Mouse (Mus musculus): ENCODE results near the gene Obp2b.
"Not testable (repeated sequence)": the region's sequence is repeated elsewhere in the genome, so short reads cannot be mapped to it uniquely, and the experiment has no call there.

Obp2b gene

DNA sequence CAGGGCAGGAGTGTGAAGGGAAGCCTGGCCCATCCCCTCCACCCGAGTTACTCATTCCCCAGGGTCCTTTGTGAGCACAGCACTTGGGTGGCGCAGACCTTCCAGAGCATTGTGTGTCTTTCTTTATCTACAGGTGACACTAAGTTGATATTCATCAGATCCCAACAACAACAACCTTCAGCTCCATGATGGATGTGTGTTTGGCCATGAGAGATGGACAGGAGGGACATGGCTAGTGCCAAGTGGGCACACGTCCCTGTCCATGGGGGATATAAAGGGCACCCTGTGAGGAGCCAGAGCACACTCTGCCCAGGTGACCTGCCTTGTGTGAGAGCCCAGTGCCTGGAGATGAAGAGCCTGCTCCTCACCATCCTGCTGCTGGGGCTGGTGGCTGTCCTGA is at the start of gene Obp2b:
Gene Obp2b (plus strand): TSS at position 301 of the 400 bp plus-strand sequence.
- not testable (repeated sequence) for DNase-seq (ENCODE audit: low read depth, low spot score)

DNA sequence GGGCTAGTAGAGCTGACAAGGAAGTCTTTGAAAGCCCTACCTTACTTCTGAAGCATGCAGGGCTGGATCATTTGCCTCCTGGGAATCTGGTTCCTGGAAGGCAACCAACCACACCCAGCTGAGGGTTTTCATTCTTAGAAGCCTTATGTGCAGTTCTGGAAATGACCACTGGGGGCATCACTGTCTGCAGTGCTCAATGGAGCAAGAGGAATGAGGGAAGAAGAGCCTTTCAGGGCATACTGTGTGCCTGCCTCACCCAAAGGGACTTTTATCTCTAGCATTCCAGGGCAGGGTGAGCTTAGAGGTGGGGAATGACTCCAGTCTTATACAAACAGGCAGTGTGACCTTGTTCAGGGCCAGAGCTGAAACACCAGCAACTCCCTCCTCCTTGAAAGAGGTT is 42.2 kb upstream of the Obp2b start:
- DNase-seq (ENCODE audit: low read depth, low spot score) = peak; percentile 89

GRCm38 (mm10) chr2:25696951-25697350 is 39.9 kb upstream of the Obp2b start:
- no peak for DNase-seq (ENCODE audit: low read depth, low spot score)

GRCm38 (mm10) chr2:25698696-25699095 is 38.1 kb upstream of the Obp2b start:
- no peak for DNase-seq (ENCODE audit: low read depth, low spot score)

GRCm38 (mm10) chr2:25699743-25700142 is 37.1 kb upstream of the Obp2b start, which contains the start of gene Obp2a:
Gene Obp2a (plus strand): TSS chr2:25700043.
- not testable (repeated sequence) for DNase-seq (ENCODE audit: low read depth, low spot score)

DNA sequence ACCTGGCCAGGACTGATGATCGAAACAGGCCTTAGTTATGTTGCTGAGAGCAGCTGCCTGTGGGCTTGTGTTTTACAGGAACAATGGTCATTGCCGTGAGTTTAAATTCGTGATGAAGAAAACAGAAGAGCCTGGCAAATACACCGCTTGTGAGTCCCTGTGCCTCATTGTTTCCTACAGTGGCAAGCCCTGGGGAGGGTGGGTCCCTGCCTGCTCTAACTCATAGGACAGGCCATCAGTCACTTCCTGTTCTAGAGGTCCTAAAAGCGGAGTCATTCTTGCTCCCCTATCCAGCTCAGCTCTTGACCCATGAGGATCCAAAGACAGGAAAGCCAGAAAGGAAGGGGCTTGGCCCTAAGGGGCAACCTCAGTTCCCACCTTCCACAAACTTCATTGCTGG is 35.8 kb upstream of the Obp2b start:
- DNase-seq (ENCODE audit: low read depth, low spot score) = no peak

DNA sequence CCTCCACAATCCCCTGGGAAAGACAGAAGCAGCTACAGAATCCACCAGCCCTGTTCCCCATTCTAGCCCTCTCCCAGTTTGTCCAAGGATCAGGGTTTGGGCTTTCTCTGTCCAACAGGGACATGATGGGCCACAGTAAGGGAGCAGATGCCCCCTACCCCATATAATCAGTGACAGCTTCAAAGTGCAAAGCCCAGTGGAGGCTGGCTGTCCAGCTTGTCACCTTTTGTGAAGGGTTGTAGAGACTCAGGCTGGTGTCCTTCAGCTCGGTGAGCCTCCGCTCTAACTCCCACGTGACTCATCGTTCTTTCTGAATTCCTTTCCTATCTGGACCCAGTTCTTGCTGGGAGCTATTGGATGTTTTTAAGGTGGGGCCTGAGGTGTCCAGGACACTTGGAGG is 33.1 kb upstream of the Obp2b start:
- DNase-seq (ENCODE audit: low read depth, low spot score) = no peak

- DNase-seq (ENCODE audit: low read depth, low spot score) = peak; percentile 89
Measured at GRCm38 (mm10) chr2:25706643-25707481, 29.9 kb upstream of the Obp2b start, which contains the start of gene Bmyc. Gene Bmyc (plus strand): TSS chr2:25706739.

DNA sequence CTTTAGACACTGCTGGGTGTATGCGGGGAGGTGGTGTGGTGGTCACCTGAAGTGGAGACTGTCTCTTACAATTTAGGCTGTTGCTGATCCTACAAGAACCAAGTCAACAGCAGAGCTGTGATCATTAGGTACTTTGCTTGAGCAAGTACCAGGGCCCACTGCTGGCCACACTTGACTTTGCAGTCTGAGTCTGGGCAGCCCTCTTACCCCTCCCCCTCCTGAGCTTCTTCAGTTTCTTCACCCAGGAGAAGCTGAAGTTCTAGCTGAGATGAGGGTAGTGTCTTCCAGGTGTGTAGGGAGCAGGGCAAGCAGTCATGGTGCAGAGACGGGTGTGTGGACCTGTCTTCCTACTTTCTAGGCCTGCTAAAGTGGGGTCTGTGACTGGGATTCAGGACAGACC is 28.7 kb upstream of the Obp2b start:
- peak; percentile 37 for DNase-seq (ENCODE audit: low read depth, low spot score)

DNA sequence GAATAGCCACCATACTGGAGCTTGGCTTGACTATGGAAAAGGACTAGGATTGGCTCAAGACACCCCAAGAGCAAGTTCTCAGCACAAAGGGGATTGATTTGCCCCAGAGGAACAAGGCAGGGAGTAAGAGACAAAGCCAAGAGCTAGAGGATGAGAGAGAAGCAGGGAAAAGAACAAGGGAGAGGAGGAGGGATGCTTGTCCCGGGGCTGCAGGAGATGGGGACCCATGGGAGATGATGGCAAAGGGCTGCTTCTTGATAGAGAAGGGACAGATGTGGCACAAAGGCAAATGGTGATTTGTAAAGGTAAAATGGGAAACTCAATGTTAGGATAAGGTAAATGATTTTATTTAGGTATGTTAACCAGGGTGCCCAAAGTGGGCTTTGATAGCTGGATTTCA is 27.8 kb upstream of the Obp2b start:
- not testable (repeated sequence) for DNase-seq (ENCODE audit: low read depth, low spot score)

DNA sequence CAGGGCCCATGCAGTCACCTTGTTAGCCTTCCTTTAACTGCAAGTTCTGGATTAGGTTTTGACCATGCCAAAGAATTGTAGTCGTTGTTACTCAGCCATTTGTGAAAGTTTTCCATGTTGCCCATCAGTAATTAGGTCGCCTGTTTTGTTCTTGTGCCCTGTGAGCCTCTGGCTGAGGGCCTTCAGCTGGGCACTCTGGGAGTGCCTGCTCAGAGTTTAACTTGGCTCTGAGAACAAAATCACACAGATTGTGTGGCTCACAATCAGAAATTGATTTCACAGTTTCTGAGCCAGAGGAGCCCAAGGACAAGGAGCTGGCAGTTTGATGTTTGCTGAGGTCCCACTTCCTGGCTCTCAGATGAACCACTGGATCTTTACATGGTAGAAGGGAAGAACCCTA is 27.0 kb upstream of the Obp2b start:
- DNase-seq (ENCODE audit: low read depth, low spot score) = not testable (repeated sequence)

- DNase-seq (ENCODE audit: low read depth, low spot score) = not testable (repeated sequence)
Measured at GRCm38 (mm10) chr2:25711641-25712040, 25.2 kb upstream of the Obp2b start.

GRCm38 (mm10) chr2:25717222-25717621 is 19.6 kb upstream of the Obp2b start:
- DNase-seq (ENCODE audit: low read depth, low spot score) = no peak

DNA sequence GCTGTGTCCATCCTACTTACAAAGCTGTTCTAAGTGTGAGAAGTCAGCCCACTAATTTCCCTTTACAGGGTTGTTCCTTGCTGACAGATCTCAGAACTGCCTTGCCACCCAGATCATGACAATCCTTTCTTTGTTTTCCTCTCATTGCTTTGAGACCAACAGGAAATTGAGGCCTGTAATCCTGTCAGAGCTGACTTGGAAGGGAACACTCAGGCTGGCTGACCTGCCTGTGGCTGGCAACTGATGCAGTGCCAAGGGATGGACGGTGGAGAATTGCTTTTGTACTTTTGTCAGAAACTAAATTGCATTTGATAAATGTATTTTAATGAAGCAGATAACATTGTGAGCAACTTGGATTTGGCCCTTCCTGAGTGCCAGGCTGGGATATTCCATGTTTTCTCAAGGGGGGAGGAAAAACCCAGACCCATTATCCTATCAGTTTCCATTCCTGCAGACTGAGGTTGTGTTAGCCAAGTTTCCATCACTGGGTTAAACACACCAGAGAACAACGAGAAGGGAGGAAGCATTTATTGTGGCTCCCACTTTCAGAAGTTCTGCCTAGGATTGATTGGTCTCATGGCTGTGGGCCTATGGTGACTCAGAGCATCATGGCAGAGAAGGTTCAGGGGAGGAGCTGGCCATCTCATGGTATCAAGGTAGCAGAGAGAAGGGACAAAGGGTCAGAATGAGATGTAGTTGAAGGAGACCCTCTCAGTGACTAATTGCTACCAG is 3.4 kb upstream of the Obp2b start:
- no peak for DNase-seq (ENCODE audit: low read depth, low spot score)

DNA sequence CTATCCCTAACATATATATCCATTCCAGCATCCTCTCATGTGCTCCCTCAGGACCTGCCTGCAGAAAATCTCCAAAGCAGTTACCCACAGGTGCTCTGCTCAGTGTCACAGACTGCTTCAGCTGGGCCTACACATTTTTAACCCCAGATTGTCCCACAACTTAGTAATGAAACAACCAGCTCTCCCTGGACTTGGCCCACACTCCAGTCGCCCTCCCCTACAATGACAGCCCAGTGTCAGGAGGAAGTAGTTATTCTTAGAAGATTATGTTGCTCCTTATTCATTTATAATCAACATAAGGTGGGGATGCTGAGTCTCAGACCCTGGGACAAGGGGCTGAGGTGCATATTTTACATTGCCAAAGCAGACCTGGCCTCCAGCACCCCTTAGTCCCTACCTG is 4.9 kb downstream of the Obp2b start:
- no peak for DNase-seq (ENCODE audit: low read depth, low spot score)

DNA sequence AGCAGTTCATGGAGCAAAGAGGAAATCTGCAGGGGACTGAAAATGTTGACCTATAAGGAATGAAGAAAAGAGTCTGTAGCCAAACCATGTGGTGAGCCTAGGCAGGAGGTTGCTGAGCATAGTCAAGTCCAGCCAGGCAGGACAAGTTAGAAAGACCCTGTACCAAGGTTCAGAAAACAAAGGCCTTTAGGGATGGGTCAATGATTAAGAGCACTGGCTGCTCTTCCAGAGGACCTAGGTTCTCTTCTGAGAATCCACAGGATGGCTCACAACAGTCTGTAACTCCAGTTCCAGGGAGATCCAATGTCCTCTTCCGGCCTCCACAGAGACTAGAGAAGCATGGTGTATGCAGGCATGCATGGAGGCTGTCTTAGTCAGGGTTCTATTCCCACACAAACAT is 17.4 kb downstream of the Obp2b start:
- no peak for DNase-seq (ENCODE audit: low read depth, low spot score)

- DNase-seq (ENCODE audit: low read depth, low spot score) = no peak
Measured at GRCm38 (mm10) chr2:25758064-25758625, 21.3 kb downstream of the Obp2b start.

GRCm38 (mm10) chr2:25765269-25765668 is 28.5 kb downstream of the Obp2b start, which contains the start of gene Lcn3:
Gene Lcn3 (plus strand): TSS chr2:25765569.
- DNase-seq (ENCODE audit: low read depth, low spot score) = no peak

DNA sequence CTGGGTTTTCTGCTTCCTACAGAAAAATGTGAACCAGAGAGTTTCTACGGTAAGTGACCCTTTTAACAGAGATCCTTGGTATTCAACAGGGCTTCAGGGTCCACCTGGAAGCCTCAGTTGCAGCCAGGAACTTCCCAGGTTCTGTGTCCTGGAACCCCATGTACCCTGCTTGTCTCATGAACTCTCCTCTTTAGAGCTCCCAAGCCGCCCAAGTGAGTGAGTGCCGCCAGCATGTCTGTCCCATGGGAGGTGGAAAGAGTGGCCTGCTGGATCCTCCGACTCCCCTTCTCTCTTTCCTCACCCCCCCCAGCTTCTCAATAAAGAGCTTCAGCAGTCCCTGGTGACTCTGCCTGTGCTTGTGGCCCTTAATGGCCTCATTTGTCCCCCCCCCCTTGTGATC is 31.0 kb downstream of the Obp2b start:
- no peak for DNase-seq (ENCODE audit: low read depth, low spot score)

DNA sequence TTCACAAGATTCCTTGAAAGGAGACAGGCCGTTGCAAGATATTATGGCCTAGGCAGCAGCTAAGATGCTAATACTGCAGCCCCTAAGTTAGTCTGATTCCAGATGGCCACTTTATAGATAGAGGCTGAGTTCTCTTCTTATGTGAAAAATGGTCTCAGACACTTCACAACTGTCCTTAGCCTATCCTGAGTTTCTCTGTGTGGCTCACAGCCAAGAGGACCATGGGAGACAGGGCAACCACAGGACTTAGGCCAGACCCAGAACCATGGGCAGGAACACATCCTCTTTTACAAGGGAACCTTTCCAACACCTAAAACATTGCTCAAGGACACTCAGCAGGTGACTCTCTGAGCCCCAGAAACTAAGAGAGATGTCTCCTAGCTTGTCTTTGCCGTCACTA is 36.7 kb downstream of the Obp2b start:
- DNase-seq (ENCODE audit: low read depth, low spot score) = no peak

DNA sequence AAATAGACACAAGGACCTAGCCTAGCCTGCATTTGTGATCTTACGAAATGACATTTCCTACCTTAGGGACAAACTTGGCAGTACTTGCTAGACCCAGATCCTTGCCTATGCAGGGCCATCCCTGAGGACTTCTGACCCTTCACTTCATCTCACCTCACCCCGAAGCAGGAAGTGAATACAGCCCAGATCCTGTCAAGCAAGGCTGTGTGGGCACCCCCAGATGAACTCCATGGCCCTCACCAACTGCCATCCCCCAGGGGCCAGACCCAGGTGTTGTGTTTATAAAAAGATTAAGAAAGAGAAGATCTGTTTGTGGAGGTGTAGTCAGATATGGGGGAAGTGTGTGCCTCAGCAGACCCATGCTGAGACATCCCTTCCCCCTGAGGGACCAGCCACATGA is 37.8 kb downstream of the Obp2b start:
- DNase-seq (ENCODE audit: low read depth, low spot score) = no peak

DNA sequence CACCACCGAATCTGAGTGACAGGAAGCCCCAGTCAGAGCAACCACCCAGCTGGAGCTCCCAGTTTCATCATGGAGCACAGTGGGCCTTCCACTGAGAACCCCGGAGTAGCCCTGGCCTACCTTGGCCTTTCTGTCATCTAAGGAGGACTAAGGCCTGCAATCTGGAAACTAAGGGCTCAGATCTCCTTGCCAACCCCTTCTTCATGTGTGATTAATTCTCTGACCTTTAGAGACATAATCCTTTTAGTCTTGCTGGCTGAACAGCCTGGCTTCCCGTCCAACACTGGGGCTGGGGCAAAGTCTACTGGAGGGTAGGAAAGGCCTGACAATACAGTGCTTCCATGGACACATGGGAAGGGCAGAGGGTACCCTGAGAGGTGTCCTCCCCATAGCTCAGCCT is 39.2 kb downstream of the Obp2b start:
- DNase-seq (ENCODE audit: low read depth, low spot score) = no peak
